Mouse (Mus musculus): ENCODE measurements around the gene Prkag1.

GRCm38 (mm10) chr15:98778806-98779205, 52.5 kb downstream of the Prkag1 start:
- TF ChIP-seq POLR2A (IDR thresholded peaks at IDR 0.05; ENCODE audit: insufficient read depth, low read depth, low read length) (no peak), CTCF (IDR thresholded peaks at IDR 0.05; ENCODE audit: insufficient read depth, low read depth, low read length) (no peak)

Data from olfactory bulb, adult 2 months (tissue).